Mouse (Mus musculus) lung, postnatal 0 days (tissue): ENCODE results near the gene Vmn2r90.
"Not testable (repeated sequence)": the region's sequence is repeated elsewhere in the genome, so short reads cannot be mapped to it uniquely, and the experiment has no call there.

ENCODE experiments used
- CTCF ChIP-seq: IDR thresholded peaks from 2 replicates; pipeline ENCODE4 v1.5.1; 2016; ENCODE audit warnings: antibody characterized with exemption, mild to moderate bottlenecking
- EP300 ChIP-seq: IDR thresholded peaks from 2 replicates; pipeline ENCODE4 v1.6.1; 2016; ENCODE audit warnings: antibody characterized with exemption, mild to moderate bottlenecking, control low read depth

DNA sequence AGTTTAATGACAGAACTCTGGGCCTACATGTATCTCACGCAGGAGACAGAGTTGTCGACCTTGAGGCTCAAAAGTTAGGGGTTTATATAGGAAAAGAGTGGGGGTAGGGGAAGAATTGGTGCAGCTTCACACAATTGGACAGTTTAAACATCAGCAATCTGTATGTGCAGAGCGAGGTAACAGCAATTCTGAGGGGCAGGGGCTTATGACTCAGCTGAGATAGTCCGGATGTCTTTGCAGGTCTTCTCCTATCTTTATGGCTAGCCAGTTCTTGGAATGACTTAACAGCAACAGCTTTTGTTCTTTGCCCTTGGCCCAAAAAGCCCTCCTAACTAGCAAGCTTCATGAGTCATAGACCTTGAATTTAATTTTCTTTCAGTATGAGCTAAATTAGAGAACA lies 28.8 kb downstream of the Vmn2r90 start:
- not testable (repeated sequence) for TF ChIP-seq CTCF, EP300
